Mouse (Mus musculus): ENCODE measurements at regions not wholly inside any gene's neighbourhood (a gene's known extent, or its start where the extent isn't known, plus 50 kb on each side); places are given as distances from the start of the nearest gene placed in this dataset.

GRCm38 (mm10) chr11:19644116-19644795 is 279.9 kb upstream of the Spred2 start:
- TF ChIP-seq CEBPB (IDR thresholded peaks at IDR 0.05; ENCODE audit: insufficient read depth, poor library complexity, severe bottlenecking) = no peak
- TF ChIP-seq POLR2A (IDR thresholded peaks at IDR 0.05; ENCODE audit: insufficient read length, low read depth) = no peak
- no peak for TF ChIP-seq TCF12 (IDR thresholded peaks at IDR 0.05; ENCODE audit: insufficient read depth, poor library complexity, severe bottlenecking)
